Mouse (Mus musculus) hindbrain, embryonic 16.5 days (tissue): ENCODE measurements around the gene Pcyt2. TPM values are rescaled to one million over a fixed set of nuclear protein-coding genes. Genes with fewer than 3 reads are reported as not detected.

Experiments used
- ATAC-seq: fragments of 200-750 bp; cut with Nextera tagmentation; 2 replicates; pipeline ENCODE4 v1.8.0; 2017; ENCODE audit warnings: moderate TSS enrichment, moderate library complexity
- H3K27ac ChIP-seq: fragments of 300-500 bp; sonication (generic); 2 replicates; pipeline ENCODE4 v1.5.1; 2014; ENCODE audit warnings: low read depth, mild to moderate bottlenecking, control low read depth, low read length, moderate library complexity
- H3K27me3 ChIP-seq: fragments of 300-500 bp; sonication (generic); replicated peaks from 2 replicates; pipeline ENCODE4 v1.6.1; 2014; ENCODE audit warnings: low read length; ENCODE audit not compliant: control insufficient read depth, insufficient read depth
- H3K36me3 ChIP-seq: fragments of 300-500 bp; sonication (generic); 2 replicates; pipeline ENCODE4 v1.6.1; 2014; ENCODE audit warnings: mild to moderate bottlenecking, low read length, moderate library complexity, mixed read lengths; ENCODE audit not compliant: control insufficient read depth, insufficient read depth
- H3K4me1 ChIP-seq: fragments of 300-500 bp; sonication (generic); 2 replicates; pipeline ENCODE4 v1.6.1; 2014; ENCODE audit warnings: low read depth, low read length; ENCODE audit not compliant: control insufficient read depth, insufficient read depth
- H3K4me2 ChIP-seq: fragments of 300-500 bp; sonication (generic); 2 replicates; pipeline ENCODE4 v1.6.1; 2014; ENCODE audit warnings: mild to moderate bottlenecking, low read length, control low read depth, moderate library complexity
- H3K4me3 ChIP-seq: fragments of 300-500 bp; sonication (generic); 2 replicates; pipeline ENCODE4 v1.5.1; 2014; ENCODE audit warnings: mild to moderate bottlenecking, low read length, control low read depth, moderate library complexity
- H3K9ac ChIP-seq: fragments of 300-500 bp; sonication (generic); 2 replicates; pipeline ENCODE4 v1.6.1; 2014; ENCODE audit warnings: low read depth, mild to moderate bottlenecking, control low read depth, low read length, moderate library complexity
- H3K9me3 ChIP-seq: fragments of 300-500 bp; sonication (generic); 2 replicates; pipeline ENCODE4 v1.6.1; 2014; ENCODE audit warnings: mild to moderate bottlenecking, low read length, moderate library complexity; ENCODE audit not compliant: control insufficient read depth
- WGBS: fragments of 180-500 bp; shearing (Covaris S2); extraction: QIAGEN DNeasy Blood & Tissue Kit; methylation state at CpG from one replicate; pipeline ENCODE4 v1.1.7; 2014; 5-methylcytosine and 5-hydroxymethylcytosine counted together
- polyA plus RNA-seq: library from polyadenylated mRNA; unstranded; fragments of >200 nt; fragmentation: Nextera tagmentation; extraction: Ambion mirVana; gene quantifications from 2 replicates; pipeline ENCODE4 v1.2.1, GENCODE M21; 2015

Gene Pcyt2
- polyA plus RNA-seq, 1 experiment from 2014 or later = 242 TPM

DNA sequence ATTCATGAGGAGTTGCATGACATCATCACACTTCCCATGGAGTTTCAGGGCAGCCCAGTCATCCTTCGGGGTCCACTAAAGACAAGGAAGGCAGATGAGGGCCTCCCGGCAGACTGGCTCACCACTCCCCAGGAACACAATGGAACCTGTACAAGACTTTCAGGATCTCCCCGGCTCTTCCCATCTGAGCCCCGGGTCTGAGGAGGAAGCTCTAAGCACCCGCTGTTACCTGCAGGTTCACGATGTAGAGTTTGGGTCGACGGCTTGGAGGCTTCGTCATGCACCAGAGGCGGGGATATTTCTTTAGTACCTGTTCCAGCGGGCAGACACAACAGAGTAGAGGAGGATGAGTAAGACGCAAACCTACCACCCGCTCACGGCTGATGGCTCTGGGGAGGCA lies 2.5 kb upstream of the Pcyt2 start:
- 94% methylated on average over 14 of the region's 14 CpGs for WGBS
- Histone ChIP-seq H3K4me3 (no peak overlapping the region), H3K9ac (no peak overlapping the region), H3K36me3 (peaks cover 27% of the 10 kb centered on the region), H3K9me3 (no peaks in the 10 kb centered on the region), H3K4me2 (no peak overlapping the region), H3K27ac (no peak overlapping the region), H3K27me3 (no peaks in the 10 kb centered on the region), H3K4me1 (peaks cover 29% of the 10 kb centered on the region)
- no peak for ATAC-seq

GRCm38 (mm10) chr11:120618619-120619535 lies 1.1 kb upstream of the Pcyt2 start:
- Histone ChIP-seq H3K4me2 (no peak overlapping the region), H3K4me3 (no peak overlapping the region), H3K27me3 (no peaks in the 10 kb centered on the region), H3K9ac (no peak overlapping the region), H3K4me1 (peaks cover 26% of the 10 kb centered on the region), H3K9me3 (no peaks in the 10 kb centered on the region), H3K27ac (no peak overlapping the region; the same call in 1 of the 2 replicates), H3K36me3 (peaks cover 33% of the 10 kb centered on the region)
- 91% methylated on average over 25 of the region's 25 CpGs for WGBS
- no peak for ATAC-seq

- H3K27me3 ChIP-seq = no peaks in the 10 kb centered on the region
- peaks cover 40% of the 10 kb centered on the region for H3K36me3 ChIP-seq
- ATAC-seq = no peak
- peak overlapping the region; percentile 88 for H3K9ac ChIP-seq
- peak overlapping the region; percentile 90 for H3K27ac ChIP-seq
- no peaks in the 10 kb centered on the region for H3K9me3 ChIP-seq
- peak overlapping the region; percentile 58 for H3K4me2 ChIP-seq
- H3K4me3 ChIP-seq = peak overlapping the region; percentile 86
- WGBS = 54% methylated on average over 4 of the region's 4 CpGs
- H3K4me1 ChIP-seq = peaks cover 20% of the 10 kb centered on the region
Observed at GRCm38 (mm10) chr11:120616617-120617294, 980 bp downstream of the Pcyt2 start.

DNA sequence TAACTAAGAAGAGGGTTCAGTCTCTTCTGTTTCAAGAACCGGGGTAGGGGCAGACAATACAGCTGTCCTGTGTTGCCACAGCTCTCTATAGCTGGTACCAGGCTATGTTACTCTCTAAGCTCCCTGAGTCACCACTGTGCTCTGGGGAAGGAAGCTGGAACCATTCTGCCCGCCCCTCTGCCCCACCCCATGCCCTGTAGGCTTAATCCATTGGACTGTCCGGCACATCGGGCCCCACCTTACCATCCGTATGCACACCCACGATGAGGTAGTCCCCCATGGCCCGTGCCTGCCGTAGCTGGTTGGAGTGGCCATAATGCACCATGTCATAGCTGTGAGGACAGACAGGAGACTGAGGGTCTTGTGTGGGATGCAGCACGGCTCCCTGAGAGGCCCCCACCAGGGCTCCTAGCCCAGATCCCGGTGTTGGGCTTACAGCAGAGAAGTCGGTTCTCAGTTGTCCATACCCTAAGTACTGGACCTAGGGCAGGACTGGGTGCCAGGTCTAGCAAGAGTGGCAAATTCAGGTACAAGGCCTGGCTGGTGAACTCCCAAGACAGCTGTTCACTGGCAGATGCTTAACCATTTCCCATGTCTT lies 2.0 kb downstream of the Pcyt2 start:
- Histone ChIP-seq H3K36me3 (peaks cover 48% of the 10 kb centered on the region), H3K27me3 (no peaks in the 10 kb centered on the region), H3K9me3 (no peaks in the 10 kb centered on the region), H3K27ac (no peak overlapping the region), H3K4me1 (peaks cover 20% of the 10 kb centered on the region), H3K9ac (peak overlapping the region; percentile 28; the same call in 1 of the 2 replicates), H3K4me3 (no peak overlapping the region), H3K4me2 (peak overlapping the region; percentile 58)
- WGBS = 96% methylated on average over 11 of the region's 11 CpGs
- no peak for ATAC-seq

DNA sequence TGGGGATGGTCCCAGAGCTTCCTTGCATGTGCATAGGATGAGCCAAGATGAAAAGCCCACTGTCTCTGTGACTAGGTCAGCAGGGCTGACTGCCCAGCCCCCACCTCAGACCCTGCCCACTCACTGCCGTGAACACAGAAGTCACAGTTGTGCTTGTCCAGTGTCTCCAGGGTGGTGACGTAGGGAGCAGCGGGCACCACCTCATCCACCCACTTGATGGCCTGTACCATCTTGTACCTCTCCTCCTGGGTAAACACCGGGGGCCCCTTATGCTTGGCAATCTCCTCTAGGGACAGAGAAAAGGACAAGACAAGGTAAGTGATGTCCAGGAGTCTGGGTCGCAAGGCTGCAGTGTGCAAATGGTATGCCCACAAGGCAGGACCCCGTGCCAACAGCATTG lies 2.6 kb downstream of the Pcyt2 start:
- H3K4me3 ChIP-seq = no peak overlapping the region
- WGBS = 96% methylated on average over 6 of the region's 6 CpGs
- H3K27ac ChIP-seq = no peak overlapping the region
- H3K27me3 ChIP-seq = no peaks in the 10 kb centered on the region
- peaks cover 45% of the 10 kb centered on the region for H3K36me3 ChIP-seq
- no peak overlapping the region for H3K4me2 ChIP-seq
- peaks cover 20% of the 10 kb centered on the region for H3K4me1 ChIP-seq
- no peak for ATAC-seq
- H3K9ac ChIP-seq = 0 out of 2 replicates have a peak overlapping the region, but pooled peaks have one; percentile 19
- H3K9me3 ChIP-seq = no peaks in the 10 kb centered on the region

GRCm38 (mm10) chr11:120613976-120614375 lies 3.8 kb downstream of the Pcyt2 start:
- no peak for ATAC-seq
- H3K4me1 ChIP-seq = peaks cover 21% of the 10 kb centered on the region
- 68% methylated on average over 8 of the region's 8 CpGs for WGBS
- H3K9ac ChIP-seq = no peak overlapping the region
- H3K4me2 ChIP-seq = no peak overlapping the region
- H3K27ac ChIP-seq = no peak overlapping the region
- H3K4me3 ChIP-seq = no peak overlapping the region
- H3K9me3 ChIP-seq = no peaks in the 10 kb centered on the region
- peaks cover 44% of the 10 kb centered on the region for H3K36me3 ChIP-seq
- peaks cover 2% of the 10 kb centered on the region; the same call in 1 of the 2 replicates for H3K27me3 ChIP-seq

DNA sequence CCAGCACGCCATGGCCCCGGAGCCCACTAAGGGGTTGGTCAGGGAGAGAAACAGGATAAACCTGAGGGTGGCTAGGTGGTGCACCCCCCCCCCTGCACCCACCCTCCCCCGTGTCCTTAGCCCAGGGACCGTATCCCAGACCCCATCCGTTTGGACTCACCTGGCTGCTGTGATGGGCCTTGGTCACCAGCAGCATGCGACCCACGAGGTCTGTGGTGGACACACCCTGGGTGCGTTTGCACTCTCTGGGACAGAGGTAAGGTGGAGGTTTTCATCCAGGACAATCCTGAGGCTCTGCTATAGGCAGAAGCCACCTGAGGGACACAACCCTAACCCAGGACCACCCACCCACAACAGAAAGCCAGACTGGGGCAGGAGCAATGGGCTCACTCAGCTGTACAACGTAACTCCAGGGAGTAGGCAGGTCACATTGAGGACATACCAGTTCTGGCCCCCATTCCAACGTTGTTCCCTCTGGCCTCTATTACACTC lies 4.2 kb downstream of the Pcyt2 start:
- no peak for ATAC-seq
- Histone ChIP-seq H3K9ac (no peak overlapping the region), H3K27me3 (peaks cover 2% of the 10 kb centered on the region; the same call in 1 of the 2 replicates), H3K4me3 (no peak overlapping the region), H3K27ac (no peak overlapping the region), H3K4me1 (peaks cover 25% of the 10 kb centered on the region), H3K9me3 (no peaks in the 10 kb centered on the region), H3K4me2 (no peak overlapping the region), H3K36me3 (peaks cover 44% of the 10 kb centered on the region)
- 86% methylated on average over 10 of the region's 10 CpGs for WGBS

DNA sequence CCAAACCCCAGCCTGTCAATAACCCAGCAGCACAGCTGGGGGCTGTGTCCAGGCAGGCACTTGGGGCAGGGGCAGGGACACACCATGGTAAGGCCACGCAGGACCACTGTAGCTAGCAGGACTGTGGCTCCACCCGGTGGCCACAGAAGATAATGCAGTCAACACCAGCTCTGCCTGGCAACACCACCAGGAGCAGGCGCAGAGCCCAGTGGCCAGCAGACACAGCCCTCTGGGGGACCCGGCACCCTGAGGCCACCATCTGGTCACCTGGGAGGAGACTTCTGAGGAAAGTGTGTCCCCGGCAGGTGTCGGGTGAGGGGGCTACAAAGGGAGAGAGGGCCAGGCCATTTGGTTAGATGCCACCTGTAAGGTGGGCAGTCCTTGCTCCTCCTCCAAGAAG lies 5.0 kb downstream of the Pcyt2 start:
- Histone ChIP-seq H3K9ac (no peak overlapping the region), H3K9me3 (no peaks in the 10 kb centered on the region), H3K27ac (no peak overlapping the region), H3K4me1 (peaks cover 29% of the 10 kb centered on the region), H3K27me3 (peaks cover 2% of the 10 kb centered on the region; the same call in 1 of the 2 replicates), H3K4me3 (no peak overlapping the region), H3K4me2 (no peak overlapping the region), H3K36me3 (peaks cover 39% of the 10 kb centered on the region)
- 50% methylated on average over 6 of the region's 6 CpGs for WGBS
- 0 out of 2 replicates have a peak, but pooled peaks have one; percentile 10 for ATAC-seq
